Mouse (Mus musculus) midbrain, postnatal 0 days (tissue): ENCODE results near the gene Xpo6. TPM values are rescaled to one million over a fixed set of nuclear protein-coding genes. Genes with fewer than 3 reads are reported as not detected.

Experiments
- ATAC-seq: fragments of 200-750 bp; cut with Nextera tagmentation; 2 replicates; pipeline ENCODE4 v1.8.0; 2017; ENCODE audit warnings: moderate number of reproducible peaks, mild to moderate bottlenecking, moderate TSS enrichment, moderate library complexity; ENCODE audit not compliant: low FRiP score
- DNase-seq: peaks from one replicate; pipeline ENCODE4 v3.0.0-alpha.2; 2015; ENCODE audit warnings: low spot score
- H3K27ac ChIP-seq: fragments of 300-500 bp; sonication (generic); 2 replicates; pipeline ENCODE4 v1.5.1; 2014; ENCODE audit warnings: low read depth, mild to moderate bottlenecking, low read length, mixed read lengths
- H3K27me3 ChIP-seq: fragments of 300-500 bp; sonication (generic); 2 replicates; pipeline ENCODE4 v1.6.1; 2014; ENCODE audit warnings: low read length, control low read depth, mixed read lengths; ENCODE audit not compliant: insufficient read depth
- H3K36me3 ChIP-seq: fragments of 300-500 bp; sonication (generic); 2 replicates; pipeline ENCODE4 v1.6.1; 2014; ENCODE audit warnings: low read length, control low read depth, mixed read lengths; ENCODE audit not compliant: insufficient read depth
- H3K4me1 ChIP-seq: fragments of 300-500 bp; sonication (generic); 2 replicates; pipeline ENCODE4 v1.6.1; 2014; ENCODE audit warnings: mild to moderate bottlenecking, control low read depth, antibody characterized with exemption, low read length, mixed read lengths; ENCODE audit not compliant: insufficient read depth
- H3K4me2 ChIP-seq: fragments of 300-500 bp; sonication (generic); 2 replicates; pipeline ENCODE4 v1.6.1; 2014; ENCODE audit warnings: low read depth, mild to moderate bottlenecking, low read length, mixed read lengths; ENCODE audit not compliant: poor library complexity, severe bottlenecking
- H3K4me3 ChIP-seq: fragments of 300-500 bp; sonication (generic); 2 replicates; pipeline ENCODE4 v1.5.1; 2014; ENCODE audit warnings: low read depth, mild to moderate bottlenecking, low read length, moderate library complexity
- H3K9ac ChIP-seq: fragments of 300-500 bp; sonication (generic); replicated peaks from 2 replicates; pipeline ENCODE4 v1.6.1; 2014; ENCODE audit warnings: mild to moderate bottlenecking, low read length, moderate library complexity, mixed read lengths; ENCODE audit not compliant: poor library complexity, severe bottlenecking
- H3K9me3 ChIP-seq: fragments of 300-500 bp; sonication (generic); 2 replicates; pipeline ENCODE4 v1.6.1; 2016; ENCODE audit warnings: low read length, control low read depth
- CTCF ChIP-seq: IDR thresholded peaks from 2 replicates; pipeline ENCODE4 v1.5.1; 2016; ENCODE audit warnings: antibody characterized with exemption, mild to moderate bottlenecking
- WGBS: fragments of 180-500 bp; shearing (Covaris S2); extraction: QIAGEN DNeasy Blood & Tissue Kit; methylation state at CpG from one replicate; pipeline ENCODE4 v1.1.7; 2014; 5-methylcytosine and 5-hydroxymethylcytosine counted together
- polyA plus RNA-seq: library from polyadenylated mRNA; unstranded; fragments of >200 nt; fragmentation: Nextera tagmentation; extraction: Ambion mirVana; gene quantifications from 2 replicates; pipeline ENCODE4 v1.2.1, GENCODE M21; 2015
- total RNA-seq: library from RNA; depleted of rRNA; stranded (reverse); fragments of >200 nt; gene quantifications from 2 replicates; pipeline ENCODE4 v1.2.3, GENCODE M21; 2014

The Xpo6 gene
- total and polyA plus RNA-seq, 2 experiments from 2014 or later: 46.9 to 157 TPM

- Histone ChIP-seq H3K9me3 (no peaks in the 10 kb centered on the region), H3K4me3 (no peak overlapping the region), H3K9ac (no peak overlapping the region), H3K4me2 (no peak overlapping the region; the same call in 1 of the 2 replicates), H3K36me3 (no peaks in the 10 kb centered on the region), H3K27ac (no peak overlapping the region), H3K27me3 (peaks cover 4% of the 10 kb centered on the region; the same call in 1 of the 2 replicates), H3K4me1 (peaks cover 4% of the 10 kb centered on the region; the same call in 1 of the 2 replicates)
- no peak for ATAC-seq
- 11% methylated on average over 9 of the region's 9 CpGs for WGBS
- peak; percentile 66 for DNase-seq
- peak; percentile 78 for TF ChIP-seq CTCF
These were observed 116.8 kb downstream of the Xpo6 start for GRCm38 (mm10) chr7:126083341-126083979.

- no peaks in the 10 kb centered on the region for H3K9me3 ChIP-seq
- peaks cover 4% of the 10 kb centered on the region; the same call in 1 of the 2 replicates for H3K27me3 ChIP-seq
- H3K4me1 ChIP-seq: peaks cover 4% of the 10 kb centered on the region; the same call in 1 of the 2 replicates
- H3K36me3 ChIP-seq: no peaks in the 10 kb centered on the region
- peak within 1 kb of the TSS; percentile 99 for H3K4me2 ChIP-seq
- WGBS: 1% methylated on average over 31 of the region's 49 CpGs
- DNase-seq (peak; percentile 60), ATAC-seq (peak; percentile 71; the same call in 1 of the 2 replicates)
- peak within 1 kb of the TSS; percentile 38; the same call in 1 of the 2 replicates for H3K27ac ChIP-seq
- H3K9ac ChIP-seq: peak within 1 kb of the TSS; percentile 62
- TF ChIP-seq CTCF: peak; percentile 57
- H3K4me3 ChIP-seq: peak within 1 kb of the TSS; percentile 70
These were observed 118.0 kb downstream of the Xpo6 start, which contains the start of gene Gsg1l for GRCm38 (mm10) chr7:126082286-126082741. Gene Gsg1l (minus strand): TSS chr7:126082411.

- no peak for DNase-seq
- peak overlapping the region; percentile 62 for H3K9ac ChIP-seq
- no peaks in the 10 kb centered on the region for H3K9me3 ChIP-seq
- H3K36me3 ChIP-seq: no peaks in the 10 kb centered on the region
- peak overlapping the region; percentile 70 for H3K4me3 ChIP-seq
- peaks cover 4% of the 10 kb centered on the region; the same call in 1 of the 2 replicates for H3K4me1 ChIP-seq
- TF ChIP-seq CTCF: peak; percentile 4; the same call in 1 of the 2 replicates
- peak; percentile 39; the same call in 1 of the 2 replicates for ATAC-seq
- peak overlapping the region; percentile 38; the same call in 1 of the 2 replicates for H3K27ac ChIP-seq
- H3K27me3 ChIP-seq: peaks cover 4% of the 10 kb centered on the region; the same call in 1 of the 2 replicates
- H3K4me2 ChIP-seq: peak overlapping the region; percentile 99
- under 1% methylated on average over 44 of the region's 80 CpGs for WGBS
These were observed 118.5 kb downstream of the Xpo6 start for GRCm38 (mm10) chr7:126081727-126082285.

GRCm38 (mm10) chr7:126080949-126081654 lies 119.2 kb downstream of the Xpo6 start:
- Histone ChIP-seq H3K4me3 (peak overlapping the region; percentile 70), H3K4me2 (peak overlapping the region; percentile 99), H3K27me3 (peaks cover 4% of the 10 kb centered on the region; the same call in 1 of the 2 replicates), H3K9ac (peak overlapping the region; percentile 62), H3K36me3 (no peaks in the 10 kb centered on the region), H3K27ac (no peak overlapping the region; the same call in 1 of the 2 replicates), H3K9me3 (no peaks in the 10 kb centered on the region), H3K4me1 (peaks cover 4% of the 10 kb centered on the region; the same call in 1 of the 2 replicates)
- no peak for ATAC-seq
- WGBS: 16% methylated on average over 16 of the region's 16 CpGs
- DNase-seq: no peak
- no peak for TF ChIP-seq CTCF

GRCm38 (mm10) chr7:126076935-126077334 lies 123.4 kb downstream of the Xpo6 start:
- Histone ChIP-seq H3K36me3 (no peaks in the 10 kb centered on the region), H3K27ac (no peak overlapping the region), H3K27me3 (no peaks in the 10 kb centered on the region), H3K4me3 (no peak overlapping the region), H3K9me3 (no peaks in the 10 kb centered on the region), H3K4me2 (no peak overlapping the region), H3K4me1 (no peaks in the 10 kb centered on the region), H3K9ac (no peak overlapping the region)
- no peak for ATAC-seq
- no peak for TF ChIP-seq CTCF
- 83% methylated on average over 1 of the region's 1 CpGs for WGBS
- DNase-seq: no peak
